Mouse (Mus musculus): ENCODE measurements around the gene Olfr720.

Gene Olfr720

GRCm38 (mm10) chr14:14186738-14187137 is at the start of gene Olfr720:
Gene Olfr720 (minus strand): TSS chr14:14186838.
- no peak for DNase-seq
